Mouse (Mus musculus): ENCODE results near the gene Cfh. TPM values are rescaled to one million over a fixed set of nuclear protein-coding genes. Genes with fewer than 3 reads are reported as not detected.

Gene Cfh
- polyA plus RNA-seq, 1 experiment from 2014 or later: 5.5 TPM

Other genes starting within 250 kb of the Cfh start
- gene Kcnt2, start 62.4 kb upstream of the Cfh start, polyA plus RNA-seq (2015; fragmentation: Nextera tagmentation; extraction: Ambion mirVana): 1.9 and 2.2 TPM in 2 replicates

Measured in limb, embryonic 13.5 days (tissue).